Mouse (Mus musculus) C2C12 (cell line): ENCODE data around the gene Rexo4. TPM values are rescaled to one million over a fixed set of nuclear protein-coding genes. Genes with fewer than 3 reads are reported as not detected.

Source experiments
- H3K27me3 ChIP-seq: one replicate; pipeline ENCODE4 v1.6.1; 2011; ENCODE audit not compliant: control insufficient read depth, insufficient read depth, insufficient read length
- H3K36me3 ChIP-seq: one replicate; pipeline ENCODE4 v1.6.1; 2011; ENCODE audit not compliant: control insufficient read depth, insufficient read depth
- H3K4me3 ChIP-seq: one replicate; pipeline ENCODE4 v1.5.1; 2011; ENCODE audit warnings: mild to moderate bottlenecking, control low read depth; ENCODE audit not compliant: poor library complexity, insufficient read depth, severe bottlenecking
- H3K79me2 ChIP-seq: one replicate; pipeline ENCODE4 v1.6.1; 2011; ENCODE audit not compliant: control insufficient read depth, insufficient read depth
- H3K79me3 ChIP-seq: one replicate; pipeline ENCODE4 v1.6.1; 2011; ENCODE audit warnings: low read depth, control low read depth
- H3ac ChIP-seq: one replicate; pipeline ENCODE3; 2011; ENCODE audit warnings: low read depth; ENCODE audit not compliant: control insufficient read depth, insufficient read length
- CEBPB ChIP-seq: IDR thresholded peaks from one replicate; pipeline ENCODE4 v1.6.1; 2011; ENCODE audit warnings: low read depth, mild to moderate bottlenecking, control low read depth, moderate library complexity
- CTCF ChIP-seq: IDR thresholded peaks from one replicate; pipeline ENCODE4 v1.5.1; 2011; ENCODE audit not compliant: control insufficient read depth, insufficient read depth, insufficient read length
- FOSL1 ChIP-seq: IDR thresholded peaks from one replicate; pipeline ENCODE4 v1.8.0; 2011; ENCODE audit warnings: mild to moderate bottlenecking, low read length; ENCODE audit not compliant: poor library complexity, insufficient read depth, severe bottlenecking
- MAX ChIP-seq: IDR thresholded peaks from one replicate; pipeline ENCODE4 v1.6.1; 2011; ENCODE audit warnings: mild to moderate bottlenecking, control low read depth
- MYOD1 ChIP-seq: IDR thresholded peaks from one replicate; pipeline ENCODE4 v1.6.1; 2011; ENCODE audit warnings: low read depth; ENCODE audit not compliant: control insufficient read depth, insufficient read length
- MYOG ChIP-seq: IDR thresholded peaks from one replicate; pipeline ENCODE4 v1.6.1; 2011; ENCODE audit not compliant: control insufficient read depth, insufficient read length; ENCODE audit errors: extremely low read depth
- USF1 ChIP-seq: IDR thresholded peaks from one replicate; pipeline ENCODE4 v1.6.1; 2011; ENCODE audit warnings: low read depth, mild to moderate bottlenecking, control low read depth, moderate library complexity
- polyA plus RNA-seq: library from polyadenylated mRNA; unstranded; fragments of >200 nt; fragmentation: generic; extraction: Trizol; gene quantifications from one replicate; pipeline ENCODE4 v1.2.1, GENCODE M21; 2012; ENCODE audit warnings: missing spikeins

The Rexo4 gene
- polyA plus RNA-seq, 1 experiment = 30.0 TPM

DNA sequence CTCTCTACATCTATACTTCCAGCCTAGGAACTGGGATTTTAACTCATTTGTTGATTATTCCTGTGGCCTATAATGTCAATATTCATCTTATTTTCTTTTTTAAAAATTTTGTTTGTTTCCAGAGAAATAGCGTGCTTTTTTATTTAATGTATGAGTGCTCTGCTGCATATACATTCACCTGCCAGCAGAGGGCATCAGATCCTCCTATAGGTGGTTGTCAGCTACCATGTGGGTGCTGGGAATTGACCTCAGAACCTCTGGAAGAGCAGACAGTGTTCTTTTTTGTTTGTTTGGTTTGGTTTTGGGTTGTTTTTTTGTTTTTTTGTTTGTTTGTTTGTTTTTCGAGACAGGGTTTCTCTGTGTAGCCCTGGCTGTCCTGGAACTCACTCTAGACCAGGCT, 3.1 kb upstream of the Rexo4 start:
- H3K79me2 ChIP-seq = peaks cover 19% of the 10 kb centered on the region
- no peak overlapping the region for H3ac ChIP-seq
- peaks cover 14% of the 10 kb centered on the region for H3K79me3 ChIP-seq
- H3K27me3 ChIP-seq = peaks cover 4% of the 10 kb centered on the region
- H3K36me3 ChIP-seq = peaks cover 8% of the 10 kb centered on the region
- TF ChIP-seq MAX (no peak), CTCF (no peak)
- H3K4me3 ChIP-seq = no peak overlapping the region

DNA sequence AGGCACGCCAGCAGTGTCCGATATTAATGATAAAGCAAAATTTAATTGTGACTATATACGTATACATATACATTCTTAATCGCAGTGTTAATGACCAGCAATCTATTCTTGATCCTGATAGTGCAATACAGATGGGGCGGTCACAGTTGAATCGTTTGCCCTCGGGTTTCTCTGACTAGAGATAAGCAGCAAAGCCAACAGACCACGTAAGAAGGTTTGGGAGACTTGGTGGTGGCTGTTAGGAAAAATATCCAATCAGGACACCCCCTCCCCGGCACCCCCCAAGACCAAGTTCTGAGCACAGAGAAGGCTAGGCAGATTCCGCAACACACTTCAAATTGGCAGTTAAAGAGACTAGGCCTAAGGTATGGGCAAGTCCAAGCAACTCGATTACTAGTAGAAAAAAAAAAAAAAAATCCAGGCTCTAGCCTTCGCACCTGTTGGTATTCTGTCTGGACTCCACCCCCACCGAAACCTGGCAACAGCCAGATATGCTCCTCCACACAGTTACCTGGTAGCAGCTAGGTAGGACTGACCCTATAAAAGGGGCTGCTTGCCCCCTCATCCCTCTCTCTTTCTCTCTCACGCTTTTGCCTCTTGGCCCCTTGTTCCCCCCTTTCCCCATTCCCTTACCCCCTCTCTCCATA, 661 bp upstream of the Rexo4 start:
- peaks cover 18% of the 10 kb centered on the region for H3K79me3 ChIP-seq
- H3K79me2 ChIP-seq = peaks cover 43% of the 10 kb centered on the region
- peak overlapping the region; percentile 92 for H3K4me3 ChIP-seq
- no peak for TF ChIP-seq MYOG
- TF ChIP-seq CEBPB = no peak
- no peak for TF ChIP-seq MYOD1
- no peak for TF ChIP-seq CTCF
- no peak for TF ChIP-seq FOSL1
- no peak for TF ChIP-seq USF1
- no peak for TF ChIP-seq MAX
- peak overlapping the region; percentile 15 for H3ac ChIP-seq
- H3K27me3 ChIP-seq = peaks cover 2% of the 10 kb centered on the region
- peaks cover 31% of the 10 kb centered on the region for H3K36me3 ChIP-seq

DNA sequence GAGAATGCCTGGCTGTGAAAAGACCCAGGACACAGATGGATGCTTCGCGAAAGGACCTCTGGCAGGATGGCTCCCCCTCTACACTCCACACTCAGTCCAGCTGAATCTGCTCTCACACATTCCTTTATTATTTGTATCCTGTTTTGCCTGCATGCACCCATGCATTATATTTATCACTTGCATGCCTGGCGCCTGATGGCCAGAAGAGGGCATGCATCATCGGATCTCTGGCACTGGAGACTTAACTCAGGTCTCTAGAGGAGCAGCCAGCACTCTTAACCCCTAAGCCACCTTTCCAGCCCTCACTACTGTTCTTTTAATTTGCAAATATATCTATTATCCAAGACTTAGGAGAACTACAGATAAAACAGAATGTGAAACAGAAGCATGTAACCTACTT, 3.4 kb downstream of the Rexo4 start:
- peaks cover 49% of the 10 kb centered on the region for H3K79me2 ChIP-seq
- H3K4me3 ChIP-seq = no peak overlapping the region
- H3ac ChIP-seq = no peak overlapping the region
- H3K36me3 ChIP-seq = peaks cover 68% of the 10 kb centered on the region
- H3K79me3 ChIP-seq = peaks cover 18% of the 10 kb centered on the region
- TF ChIP-seq MYOD1 = no peak
- no peak for TF ChIP-seq MAX
- no peak for TF ChIP-seq USF1
- no peak for TF ChIP-seq CEBPB
- TF ChIP-seq FOSL1 = no peak
- no peak for TF ChIP-seq MYOG
- no peaks in the 10 kb centered on the region for H3K27me3 ChIP-seq

DNA sequence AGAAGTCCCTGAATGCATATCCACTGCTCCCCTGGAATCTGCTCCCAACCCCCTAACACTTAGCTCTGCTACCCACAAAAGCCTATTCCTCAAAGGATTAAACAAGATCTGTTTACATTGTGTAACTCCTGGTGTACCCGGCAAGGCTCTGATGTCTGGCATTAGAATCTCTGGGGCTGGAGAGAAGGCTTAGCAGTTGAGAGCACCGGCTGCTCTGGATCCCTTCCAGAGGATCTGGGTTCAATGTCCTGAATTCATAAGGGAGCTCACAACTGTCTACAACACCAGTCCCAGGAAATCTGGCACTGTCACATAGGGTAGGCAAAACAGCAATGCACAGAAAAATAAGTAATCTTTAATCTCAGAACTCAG, 6.7 kb downstream of the Rexo4 start:
- Histone ChIP-seq H3K79me3 (peaks cover 4% of the 10 kb centered on the region), H3K4me3 (no peak overlapping the region), H3ac (no peak overlapping the region), H3K79me2 (peaks cover 32% of the 10 kb centered on the region), H3K36me3 (peaks cover 93% of the 10 kb centered on the region), H3K27me3 (no peaks in the 10 kb centered on the region)
- TF ChIP-seq FOSL1 (no peak), USF1 (no peak), MYOG (no peak), MYOD1 (no peak), MAX (no peak), CEBPB (no peak), CTCF (no peak)

DNA sequence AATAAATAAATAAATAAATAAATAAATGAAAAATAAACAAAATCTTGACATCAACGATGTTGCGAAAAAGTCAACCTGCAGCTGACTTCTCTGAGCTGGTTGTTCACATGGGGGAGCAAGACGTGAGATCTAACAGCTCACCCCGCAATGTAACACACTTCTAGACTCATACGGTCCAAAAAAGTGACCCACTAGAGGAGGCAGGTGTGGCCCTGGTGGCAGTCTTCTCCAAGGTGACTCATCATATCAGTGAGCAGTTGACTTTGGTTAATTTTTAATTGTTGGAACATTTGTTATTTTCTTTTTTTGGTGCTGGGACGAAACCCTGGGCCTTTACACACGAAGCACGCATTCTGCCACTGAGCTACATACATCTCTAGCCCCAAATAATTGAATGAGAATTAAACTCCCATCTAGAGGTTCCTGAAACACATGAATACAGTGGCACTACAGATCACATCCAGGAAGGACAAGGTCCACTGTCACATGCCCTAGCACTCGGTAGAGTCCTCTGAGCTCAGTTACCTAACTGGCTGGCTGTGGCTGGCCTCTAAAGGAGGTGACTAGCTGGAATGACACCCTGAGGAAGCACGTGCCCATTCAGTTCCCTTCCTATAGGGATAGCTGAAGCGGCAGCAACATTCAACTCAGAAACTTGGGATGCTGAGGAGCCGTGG, 7.2 kb downstream of the Rexo4 start:
- peaks cover 89% of the 10 kb centered on the region for H3K36me3 ChIP-seq
- no peak overlapping the region for H3ac ChIP-seq
- peaks cover 27% of the 10 kb centered on the region for H3K79me2 ChIP-seq
- H3K79me3 ChIP-seq = peaks cover 4% of the 10 kb centered on the region
- no peaks in the 10 kb centered on the region for H3K27me3 ChIP-seq
- TF ChIP-seq CEBPB = no peak
- no peak for TF ChIP-seq MYOD1
- TF ChIP-seq FOSL1 = no peak
- H3K4me3 ChIP-seq = no peak overlapping the region

DNA sequence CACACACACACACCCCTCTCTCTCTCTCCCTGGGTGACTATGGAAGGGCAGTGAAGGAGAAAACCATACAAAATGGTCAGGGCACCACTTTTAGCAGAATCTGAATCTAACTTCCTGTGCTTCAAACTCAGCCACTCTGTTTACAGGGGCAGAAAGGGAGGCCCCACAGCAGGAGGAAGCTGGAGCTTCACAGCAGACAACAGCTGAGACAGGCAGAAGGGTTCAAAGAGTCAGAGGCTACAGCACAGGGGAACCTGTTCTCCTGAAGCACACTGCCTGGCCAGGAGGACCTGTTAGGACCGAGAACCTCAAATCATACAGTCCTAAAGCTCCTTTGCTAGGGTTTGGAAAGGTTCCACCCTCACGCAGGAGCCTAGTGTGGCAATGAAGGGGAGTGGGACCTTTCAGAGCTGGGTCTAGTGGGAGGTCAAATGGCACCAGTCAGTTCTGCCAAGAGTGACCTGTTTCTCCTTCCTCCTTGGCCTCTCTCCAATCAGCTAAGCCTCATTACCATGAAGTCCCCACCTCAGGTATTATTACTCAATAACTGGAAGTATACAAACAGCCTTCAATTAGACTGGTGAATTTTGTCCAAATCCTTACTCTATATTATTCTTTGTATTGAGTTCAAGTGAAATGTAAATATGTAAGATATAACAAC, 9.3 kb downstream of the Rexo4 start:
- TF ChIP-seq MAX (no peak), MYOD1 (no peak)
- no peaks in the 10 kb centered on the region for H3K79me3 ChIP-seq
- no peak overlapping the region for H3ac ChIP-seq
- H3K27me3 ChIP-seq = no peaks in the 10 kb centered on the region
- H3K79me2 ChIP-seq = peaks cover 6% of the 10 kb centered on the region
- peaks cover 77% of the 10 kb centered on the region for H3K36me3 ChIP-seq
- no peak overlapping the region for H3K4me3 ChIP-seq
